Mouse (Mus musculus) 3T3-L1 (cell line): ENCODE data around the gene Fcer1g.

Experiments used
- DNase-seq: peaks from one replicate; pipeline ENCODE4 v3.0.0-alpha.2; 2015; ENCODE audit warnings: low read depth, low spot score

Fcer1g gene

GRCm38 (mm10) chr1:171234126-171234525, at the start of gene Fcer1g:
Gene Fcer1g (minus strand): TSS chr1:171234365.
- DNase-seq: no peak

DNA sequence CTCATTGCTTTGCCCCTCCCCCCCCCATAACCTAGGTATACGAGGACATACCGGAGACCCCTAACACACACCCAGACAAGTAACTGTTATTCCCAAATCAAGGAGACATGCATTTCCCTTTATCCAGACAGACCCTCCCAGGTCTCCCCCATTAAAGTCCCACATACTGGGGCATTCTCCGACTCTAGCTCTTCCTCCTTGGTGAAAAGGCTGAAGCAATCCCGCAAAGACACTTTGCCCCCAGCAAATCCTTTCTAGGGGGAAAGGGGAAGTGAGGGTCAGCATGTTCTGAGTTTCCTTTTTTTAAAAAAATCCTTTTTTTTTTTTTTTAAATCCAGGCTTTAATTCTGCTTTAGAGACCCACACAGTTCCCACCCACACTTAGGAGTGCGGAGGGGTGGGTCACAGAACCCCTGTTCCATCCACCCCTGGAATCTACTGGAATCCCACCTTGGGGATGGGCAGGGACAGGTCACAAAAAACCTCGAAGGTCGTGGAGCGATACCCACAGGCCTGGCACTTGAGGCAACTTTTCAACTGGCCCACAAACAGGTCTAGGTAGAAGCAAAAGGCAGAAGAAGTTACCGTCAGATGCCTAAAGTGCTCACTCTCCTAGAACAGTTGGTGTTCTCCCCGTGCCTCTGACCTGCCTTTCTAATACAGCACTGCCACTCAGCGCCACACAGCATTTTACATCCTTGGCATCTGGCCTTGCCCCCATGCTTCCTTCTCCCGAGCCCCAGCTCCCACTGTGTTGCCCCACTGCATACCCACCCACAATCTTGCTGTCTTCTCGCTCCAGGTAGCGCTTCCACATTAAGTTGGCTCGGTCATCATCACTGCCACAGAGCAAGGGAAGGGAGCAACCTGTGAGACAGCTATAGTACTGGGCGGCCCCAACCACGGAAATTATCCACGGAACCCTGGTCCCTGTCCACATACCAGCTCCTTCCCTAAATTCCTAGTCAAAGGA, 49.3 kb upstream of the Fcer1g start:
- no peak for DNase-seq

DNA sequence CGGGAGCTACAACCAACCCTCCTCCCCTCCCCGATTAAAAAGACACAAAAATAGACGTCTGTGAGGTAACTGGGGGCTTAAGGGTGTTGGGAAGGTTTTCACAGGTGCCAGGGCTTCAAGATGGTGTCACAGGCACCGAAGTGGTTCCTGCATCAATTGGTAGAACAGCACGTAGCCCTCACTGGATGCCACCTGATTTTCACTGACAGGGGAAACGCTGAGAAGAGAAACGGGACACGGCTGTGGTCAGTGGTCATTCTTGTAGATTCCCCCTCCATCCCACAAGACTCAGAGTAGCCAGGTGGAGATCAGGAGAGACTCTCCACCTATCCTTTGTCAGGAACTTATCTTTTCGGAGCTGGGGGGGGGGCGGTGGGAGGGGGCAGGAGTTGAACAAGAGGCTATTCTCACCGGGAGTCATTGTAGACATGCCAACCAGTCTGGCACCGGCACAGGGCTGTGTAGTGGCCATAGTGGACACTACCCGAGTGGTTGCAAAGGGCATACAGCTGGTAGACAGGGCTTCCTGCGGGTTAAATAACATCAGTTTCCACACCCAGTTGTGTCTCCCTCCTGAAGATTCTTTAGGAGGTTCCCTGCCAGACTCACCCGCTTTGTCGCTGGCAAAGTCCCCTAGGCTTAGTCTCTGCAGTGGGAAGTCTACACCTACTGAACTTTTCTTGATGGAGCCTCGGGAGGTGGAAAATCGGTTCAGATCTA, 48.1 kb upstream of the Fcer1g start:
- no peak for DNase-seq

- peak; percentile 91 for DNase-seq
Observed at GRCm38 (mm10) chr1:171281528-171281923, 47.4 kb upstream of the Fcer1g start.

DNA sequence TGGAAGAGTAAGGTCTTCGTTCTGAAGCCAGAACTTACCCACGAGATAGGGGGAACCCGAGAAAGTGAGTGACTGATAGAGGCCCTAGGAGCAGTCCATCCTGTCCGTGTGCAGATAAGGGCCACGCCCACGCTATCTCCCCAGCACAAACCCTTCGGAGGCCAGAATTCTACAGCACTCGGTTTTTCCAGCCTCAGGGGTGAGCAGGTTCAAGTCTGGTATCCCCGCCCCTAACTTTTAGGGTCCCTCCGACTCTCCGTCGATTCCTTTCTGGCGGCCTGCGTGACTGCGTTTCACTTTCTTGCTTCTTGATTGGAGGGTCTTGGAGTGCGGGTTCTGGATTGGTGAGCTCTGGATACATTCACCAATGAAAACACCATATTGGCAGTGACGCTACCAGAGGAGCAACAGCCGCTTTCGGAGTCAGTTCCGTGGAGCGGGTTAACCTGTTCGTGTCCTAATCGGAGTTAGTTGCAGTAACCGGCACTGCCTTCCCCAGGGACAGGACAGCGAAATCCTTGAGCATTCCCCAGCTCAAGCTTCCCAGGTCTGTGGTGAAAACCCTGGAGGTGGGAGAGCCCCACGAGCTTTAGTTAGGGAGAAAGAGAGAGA, 46.9 kb upstream of the Fcer1g start, which contains the start of gene Ppox:
Gene Ppox, minus strand, starts transcription at position 271 of the 612 bp plus-strand sequence.
- peak; percentile 99 for DNase-seq

GRCm38 (mm10) chr1:171280250-171280915, 46.2 kb upstream of the Fcer1g start:
- no peak for DNase-seq

DNA sequence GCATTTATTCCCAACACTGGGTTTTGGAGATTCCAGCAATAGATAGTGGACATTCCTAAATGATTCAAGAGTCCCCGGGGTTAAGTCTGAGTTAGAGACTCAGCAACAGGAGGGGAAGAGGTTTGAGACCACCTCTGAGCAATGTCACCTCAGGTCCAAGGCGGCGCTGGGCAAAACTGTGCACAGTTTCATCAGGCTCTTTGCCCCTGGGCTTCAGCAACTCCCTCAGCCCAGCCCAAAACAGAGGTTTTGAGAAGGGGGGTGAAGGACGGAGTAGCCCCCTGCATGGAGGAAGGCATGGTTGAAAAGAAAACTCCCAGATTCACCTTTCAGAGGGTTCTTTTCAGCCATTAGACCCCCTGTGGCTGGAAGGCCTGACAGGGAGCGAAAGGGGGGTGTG, 45.6 kb upstream of the Fcer1g start:
- no peak for DNase-seq

GRCm38 (mm10) chr1:171279012-171279705, 45.0 kb upstream of the Fcer1g start:
- DNase-seq: no peak

GRCm38 (mm10) chr1:171278436-171278835, 44.3 kb upstream of the Fcer1g start:
- no peak for DNase-seq

DNA sequence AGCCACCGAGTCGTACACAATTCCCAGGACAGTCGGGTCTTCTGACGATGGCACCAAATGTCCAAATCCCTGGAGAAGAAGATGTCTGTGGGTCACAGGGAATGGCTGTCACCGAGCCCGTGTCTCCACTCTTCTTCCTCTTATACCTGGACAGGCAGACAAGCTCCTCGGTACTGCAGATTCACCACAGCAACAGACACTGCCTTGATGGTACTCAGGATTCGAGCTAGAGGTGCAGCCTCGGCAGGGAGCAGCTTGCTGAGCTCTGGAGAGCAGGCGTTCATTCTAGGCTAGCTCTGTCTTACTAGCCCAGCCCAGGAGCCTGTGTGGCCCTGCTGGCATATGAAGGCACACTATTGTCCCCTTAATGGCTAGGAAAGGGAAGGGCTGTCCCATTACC, 43.6 kb upstream of the Fcer1g start:
- DNase-seq: no peak

DNA sequence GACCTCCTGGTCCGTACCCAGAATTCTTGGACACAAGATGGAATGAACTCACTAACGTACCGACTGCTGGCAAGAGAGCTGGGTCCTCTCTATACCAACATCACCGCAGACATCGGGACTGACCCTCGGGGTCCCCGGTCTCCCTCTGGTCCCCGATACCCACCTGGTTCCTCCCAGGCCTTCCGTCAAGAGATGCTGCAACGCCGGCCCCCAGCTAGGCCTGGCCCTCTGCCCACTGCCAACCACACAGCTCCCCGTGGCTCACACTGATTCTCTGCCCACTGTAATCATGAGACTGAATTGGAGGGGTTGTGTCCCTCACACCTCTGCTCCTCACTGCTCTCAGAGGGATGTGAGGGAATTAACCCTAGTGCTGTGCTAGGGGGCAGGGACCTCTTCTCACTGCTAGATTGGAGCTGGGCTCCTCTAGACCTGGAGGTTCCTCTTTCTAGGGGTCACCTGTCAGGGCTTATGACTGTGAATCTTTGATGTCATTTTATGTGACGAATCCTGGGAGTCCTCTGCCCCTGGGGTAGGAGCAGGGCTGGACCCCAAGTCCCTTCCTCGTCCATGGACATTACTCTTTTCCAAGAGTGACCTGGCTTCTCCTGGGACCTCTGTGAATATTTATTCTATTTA, 42.1 kb upstream of the Fcer1g start:
- DNase-seq: no peak

DNA sequence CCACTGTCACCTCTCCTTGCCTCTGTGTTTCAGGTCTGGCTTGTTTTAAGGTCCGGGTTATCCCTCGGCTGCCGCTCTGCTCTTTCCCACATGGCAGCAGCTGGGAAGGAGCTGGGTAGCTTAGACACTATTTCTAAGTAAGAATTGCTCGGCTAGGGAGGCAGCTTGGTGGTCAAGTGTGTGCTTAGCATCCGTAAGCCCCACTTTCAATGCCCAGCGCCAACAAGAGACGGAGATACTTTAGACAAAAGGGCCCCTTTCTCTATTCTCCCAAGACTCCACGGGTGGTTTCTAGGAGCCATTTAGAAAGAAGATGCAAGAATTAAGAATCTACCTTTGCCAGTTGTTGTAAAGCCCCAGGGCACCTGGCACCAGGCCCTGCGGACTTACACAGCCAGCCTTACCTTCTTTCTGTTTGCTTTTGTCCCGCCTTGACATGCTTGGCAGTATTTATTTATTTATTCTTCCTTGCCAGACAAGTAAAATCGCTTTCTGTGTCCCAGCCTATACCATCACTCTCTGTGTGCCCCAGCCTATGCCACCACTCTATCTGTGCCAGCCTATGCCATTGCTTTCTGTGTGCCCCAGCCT, 41.1 kb upstream of the Fcer1g start:
- no peak for DNase-seq

DNA sequence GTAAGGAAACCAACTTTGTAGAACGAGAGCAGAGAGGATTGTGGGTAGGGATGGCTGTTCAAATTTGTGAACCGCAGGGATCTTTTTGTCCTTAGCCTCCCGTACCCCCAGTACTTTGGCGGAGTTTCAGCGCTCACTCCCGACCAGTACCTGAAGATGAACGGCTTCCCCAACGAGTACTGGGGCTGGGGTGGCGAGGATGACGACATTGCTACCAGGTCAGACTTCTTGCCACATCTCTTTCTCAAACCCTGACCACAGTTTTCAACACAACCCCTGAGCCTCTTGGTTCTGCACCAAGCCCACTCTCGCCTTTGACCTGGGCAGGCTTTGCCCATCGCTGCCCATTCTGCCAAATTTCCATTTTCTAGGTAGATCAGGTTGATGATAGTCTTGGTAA, 40.0 kb upstream of the Fcer1g start:
- DNase-seq: no peak

DNA sequence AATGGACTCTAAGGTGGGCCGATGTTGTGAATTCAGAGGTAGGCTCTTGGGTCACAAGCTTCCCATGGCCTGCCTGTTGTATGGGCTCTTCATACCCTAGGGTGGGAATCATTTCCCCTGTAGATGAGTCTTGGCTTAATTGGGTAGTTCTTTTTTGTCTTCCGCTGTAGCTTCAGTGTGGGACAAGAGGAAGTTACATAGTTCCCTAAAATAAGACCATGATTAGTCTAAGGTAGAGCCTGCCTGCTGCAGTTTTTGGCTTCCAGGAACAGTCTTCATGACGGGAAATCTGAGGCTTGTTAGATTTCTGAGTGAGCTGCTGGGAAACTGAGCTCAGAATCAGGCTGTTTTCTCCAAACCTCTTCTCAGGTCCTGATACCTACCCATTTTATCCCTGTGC, 37.9 kb upstream of the Fcer1g start:
- no peak for DNase-seq

DNA sequence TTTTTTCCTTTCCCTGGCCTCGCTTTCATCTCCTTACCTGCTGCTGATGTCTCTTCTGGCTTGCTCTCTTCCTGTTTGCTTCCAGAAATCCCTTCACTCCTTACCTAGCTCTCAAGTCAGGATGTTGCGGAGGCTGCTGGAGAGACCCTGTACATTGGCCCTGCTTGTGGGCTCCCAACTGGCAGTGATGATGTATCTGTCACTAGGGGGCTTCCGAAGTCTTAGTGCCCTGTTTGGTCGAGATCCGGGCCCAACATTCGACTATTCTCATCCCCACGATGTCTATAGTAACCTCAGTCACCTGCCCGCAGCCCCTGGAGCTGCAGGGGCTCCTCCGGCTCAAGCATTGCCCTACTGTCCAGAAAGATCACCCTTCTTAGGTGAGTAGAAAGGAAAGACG, 37.5 kb upstream of the Fcer1g start:
- DNase-seq: no peak

DNA sequence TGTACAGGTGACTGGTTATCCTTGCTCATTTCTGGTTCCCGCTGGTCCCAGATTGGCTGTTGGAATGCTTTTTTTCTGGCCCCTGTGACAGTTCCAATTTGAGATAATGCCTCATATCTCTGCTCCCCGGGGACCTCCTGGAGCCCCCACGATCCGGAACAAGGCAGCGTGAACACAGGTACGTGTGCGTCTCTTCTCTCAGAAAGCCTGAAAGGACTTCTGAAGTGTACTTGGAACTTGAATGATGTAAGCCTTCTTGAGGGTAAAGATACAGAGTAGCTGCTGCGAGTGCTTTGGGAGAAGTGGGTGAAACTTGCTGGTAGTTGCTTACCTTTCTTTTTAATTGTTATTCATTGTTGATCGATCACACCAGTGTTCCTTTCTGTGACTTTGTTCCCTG, 37.0 kb upstream of the Fcer1g start:
- no peak for DNase-seq

DNA sequence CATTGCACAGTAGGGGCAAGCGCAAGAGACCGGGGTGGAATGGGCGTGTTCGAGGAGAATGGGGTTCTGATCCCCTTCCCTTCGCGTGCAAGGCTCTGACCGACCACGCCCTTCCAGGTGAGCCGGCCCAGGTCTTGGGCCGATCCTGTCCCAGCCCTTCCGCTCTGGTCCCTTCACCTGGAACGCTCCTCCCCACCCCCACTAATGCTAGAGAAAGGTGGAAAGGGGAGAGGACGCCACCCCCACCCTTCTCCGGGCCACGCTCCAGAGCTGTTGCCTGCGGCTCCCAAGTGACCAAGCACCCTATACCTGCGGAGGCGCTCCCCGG, 36.4 kb upstream of the Fcer1g start:
- DNase-seq: peak; percentile 17

DNA sequence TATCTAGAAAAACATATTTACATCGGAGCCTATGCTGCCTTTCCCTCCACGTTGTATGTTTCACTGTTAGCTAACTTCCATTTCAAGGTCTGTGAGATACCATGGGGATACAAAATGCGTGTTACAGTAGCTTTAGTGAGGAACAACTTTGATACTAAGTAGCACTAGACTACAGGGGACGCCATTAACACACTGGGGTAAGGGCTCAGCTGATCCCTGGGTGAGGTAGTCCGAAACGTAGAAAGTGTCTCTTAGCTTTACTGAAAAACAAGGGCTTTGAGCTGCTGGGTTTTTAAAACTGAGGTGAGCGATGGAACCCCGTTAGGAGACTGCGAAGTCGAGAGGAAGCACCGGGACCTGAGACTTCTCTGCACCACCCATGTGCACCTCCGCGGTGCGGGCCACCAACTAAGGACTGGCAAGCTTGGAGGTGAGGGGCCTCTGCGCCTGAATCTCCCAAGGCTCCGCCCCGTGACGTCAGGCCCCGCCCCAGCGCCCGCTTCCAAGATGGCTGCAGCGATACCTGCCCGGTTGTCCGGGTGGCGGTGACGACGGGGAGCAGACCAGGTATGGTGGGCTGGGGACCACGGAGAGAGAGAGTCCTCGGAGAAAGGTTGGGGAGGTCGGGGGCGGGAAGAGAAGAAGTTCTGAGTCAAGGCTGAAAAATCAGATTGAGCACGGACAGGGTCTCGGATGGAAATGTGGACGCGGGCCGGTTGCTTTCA, 35.8 kb upstream of the Fcer1g start, which contains the start of gene B4galt3:
Gene B4galt3, plus strand, starts transcription at position 481 of the 725 bp plus-strand sequence.
- peak; percentile 81 for DNase-seq

GRCm38 (mm10) chr1:171268341-171268740, 34.2 kb upstream of the Fcer1g start:
- DNase-seq: peak; percentile 66
